Mouse (Mus musculus) forelimb bud, embryonic 11.5 days (tissue): ENCODE results near the gene Snx14.

Source experiments
- DNase-seq: peaks from one replicate; pipeline ENCODE4 v3.0.0-alpha.2; 2012; ENCODE audit warnings: low read depth, low spot score

Snx14 gene

DNA sequence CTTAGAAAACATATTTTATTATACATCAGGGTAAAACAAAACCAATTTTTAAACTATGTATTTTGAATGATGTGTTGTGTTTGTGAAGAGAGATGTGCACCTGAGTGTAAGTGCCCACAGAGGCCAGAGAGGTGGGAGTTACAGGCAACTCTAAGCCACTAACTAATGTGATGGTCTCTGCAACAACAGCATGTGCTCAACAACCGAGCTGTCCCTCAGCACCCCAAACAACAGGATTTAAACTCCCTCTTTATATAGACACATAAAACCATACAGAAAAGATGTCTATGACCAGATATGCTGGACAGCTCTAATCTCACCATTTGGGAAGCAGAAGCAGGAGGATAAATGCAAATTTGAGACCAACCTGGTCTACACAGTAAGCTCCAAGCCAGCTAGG is 58.2 kb downstream of the Snx14 start:
- DNase-seq = no peak

DNA sequence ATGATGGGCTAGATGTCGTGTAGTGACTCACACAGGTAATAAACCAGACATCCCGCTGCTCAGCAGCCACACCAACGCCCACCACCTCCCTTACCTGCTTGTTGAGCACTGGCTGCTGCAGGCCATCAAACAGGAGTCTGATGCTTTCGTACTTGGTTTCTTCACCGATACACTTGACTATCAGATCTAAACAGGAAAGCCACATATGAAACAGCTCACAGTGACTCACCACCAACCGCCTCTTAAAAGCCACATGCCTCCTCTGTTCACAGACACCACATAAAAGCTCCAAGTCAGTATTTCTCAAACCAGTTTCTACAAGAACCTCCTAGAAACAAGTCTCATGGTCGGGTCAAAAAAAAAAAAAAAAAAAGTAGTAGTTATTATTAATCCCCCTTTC is 58.7 kb downstream of the Snx14 start:
- no peak for DNase-seq

DNA sequence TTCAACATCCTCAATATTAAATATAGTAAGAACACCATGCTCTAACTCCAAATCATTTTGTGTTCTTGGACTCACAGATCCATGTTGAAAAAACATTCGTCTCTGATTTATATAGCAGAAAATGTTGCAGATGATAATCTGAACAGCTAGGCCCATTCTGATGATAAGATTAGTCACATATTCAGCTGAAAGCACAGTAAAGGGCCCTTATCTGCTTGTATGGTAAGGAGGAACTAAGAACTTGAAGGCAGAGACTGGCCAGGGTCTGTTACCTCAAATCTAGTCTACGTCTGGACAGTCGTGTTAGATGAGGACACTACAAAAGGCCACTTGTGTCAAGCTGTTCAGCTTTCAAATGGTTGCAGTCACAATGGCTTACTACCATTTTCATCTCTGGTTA is 59.7 kb downstream of the Snx14 start:
- DNase-seq = no peak

DNA sequence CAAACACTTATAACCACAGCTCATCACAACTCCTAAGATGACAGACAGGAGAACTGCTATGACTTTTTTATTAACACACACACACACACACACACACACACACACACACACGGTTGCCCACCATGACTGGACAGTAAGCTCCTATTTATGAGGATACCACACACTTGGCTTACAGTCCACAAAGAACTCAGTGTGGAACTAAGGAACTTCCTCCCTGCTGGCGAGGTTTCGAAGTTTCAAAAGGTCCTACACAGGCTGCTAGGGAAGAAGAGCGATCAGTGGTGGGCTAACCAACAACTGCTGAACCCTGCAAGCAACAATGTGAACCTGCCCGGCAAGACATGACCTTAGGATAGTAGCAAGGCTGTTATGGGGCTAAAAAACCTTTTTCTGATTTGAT is 61.3 kb downstream of the Snx14 start:
- no peak for DNase-seq

DNA sequence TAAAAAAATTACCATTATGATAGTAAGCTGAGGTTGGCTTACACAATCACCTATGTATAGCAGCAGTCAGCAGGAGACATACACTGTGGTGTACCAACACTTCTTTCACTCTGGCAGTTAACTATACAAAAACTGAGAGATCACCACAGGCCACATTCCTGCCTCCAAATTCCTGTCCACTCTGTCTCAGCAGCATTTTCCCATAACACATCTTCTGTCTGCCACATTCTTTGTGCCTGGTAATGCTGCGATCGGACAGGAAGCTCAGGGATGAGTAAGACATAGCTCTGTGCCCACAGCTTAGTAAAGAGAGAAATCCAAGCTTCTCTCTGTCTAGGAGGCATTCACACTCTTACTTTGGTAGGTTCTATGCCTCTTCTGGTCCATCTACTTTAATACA is 65.8 kb downstream of the Snx14 start:
- DNase-seq = no peak

DNA sequence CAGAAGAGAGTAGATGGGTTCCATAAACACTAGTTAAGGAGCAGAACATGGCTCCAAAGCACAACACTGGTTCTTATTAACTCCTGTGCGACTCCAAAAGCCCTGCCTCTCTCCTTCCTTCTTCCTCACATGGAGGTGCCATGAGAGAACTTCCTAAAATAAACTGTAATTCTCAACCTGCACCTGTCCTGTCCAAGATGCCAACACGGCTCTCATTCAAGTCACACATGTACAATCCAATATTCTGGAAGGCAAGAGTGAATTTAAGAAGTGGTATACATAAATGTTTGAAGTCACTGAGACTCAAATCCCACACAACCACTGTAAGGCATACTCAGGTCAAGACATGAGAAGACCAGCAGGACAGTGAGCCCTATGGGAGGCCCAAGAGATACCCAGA is 67.6 kb downstream of the Snx14 start:
- no peak for DNase-seq

DNA sequence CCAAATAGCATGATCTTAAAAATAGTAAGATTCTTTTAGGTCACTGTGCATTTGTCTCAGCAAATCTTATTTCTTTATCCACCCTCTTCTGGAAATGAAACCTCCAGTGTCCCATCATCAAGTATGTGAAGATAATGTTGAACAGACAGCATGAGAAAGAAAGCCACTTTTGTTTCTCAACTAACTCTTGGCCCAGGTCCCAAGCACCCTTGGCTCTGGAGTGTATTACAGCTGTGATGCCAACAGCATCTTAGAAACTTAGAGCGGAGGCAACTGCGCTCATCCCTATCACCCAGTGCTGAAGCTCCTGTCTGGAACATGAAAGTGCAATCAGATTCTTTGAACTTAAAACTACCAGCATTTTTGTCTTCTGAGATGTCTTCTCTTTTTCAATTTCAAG is 69.1 kb downstream of the Snx14 start:
- DNase-seq = no peak

DNA sequence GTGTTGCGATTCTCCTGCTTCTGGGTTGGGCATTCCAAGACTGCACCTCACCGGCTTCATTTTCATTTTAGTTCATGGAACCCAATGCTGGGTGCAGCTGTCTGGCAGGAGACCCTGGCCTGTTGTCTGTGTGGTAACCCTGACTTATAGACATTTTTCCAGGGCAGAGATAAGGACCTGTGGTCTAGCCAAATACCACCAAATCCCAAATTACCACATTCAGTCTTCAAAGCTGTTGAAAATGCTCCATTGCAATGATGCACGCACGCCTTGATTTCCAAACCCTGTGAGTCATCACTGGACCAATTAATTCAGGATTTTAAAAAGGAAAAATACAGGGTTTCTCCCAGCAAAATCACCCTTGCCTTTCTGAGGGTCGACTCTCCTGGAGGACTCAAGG is 70.3 kb downstream of the Snx14 start:
- no peak for DNase-seq

DNA sequence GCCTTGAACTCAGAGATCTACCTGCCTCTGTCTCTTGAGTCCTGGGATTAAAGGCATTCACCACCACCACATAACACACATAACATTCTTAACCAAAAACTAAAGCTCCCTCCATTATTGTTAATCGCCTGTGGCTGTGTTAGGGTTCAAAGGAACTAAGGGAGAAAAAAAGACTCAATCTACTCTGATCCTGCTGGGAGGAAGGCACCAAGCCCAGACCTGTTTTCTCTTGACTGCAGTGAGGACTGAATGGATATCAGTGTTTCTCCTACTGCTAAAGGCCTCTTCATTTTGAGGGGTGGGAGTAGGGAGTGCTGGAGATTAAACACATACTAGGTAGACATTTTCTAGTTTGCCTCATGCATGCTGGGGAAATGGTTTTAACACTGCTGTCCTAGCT is 71.0 kb downstream of the Snx14 start:
- DNase-seq = no peak

DNA sequence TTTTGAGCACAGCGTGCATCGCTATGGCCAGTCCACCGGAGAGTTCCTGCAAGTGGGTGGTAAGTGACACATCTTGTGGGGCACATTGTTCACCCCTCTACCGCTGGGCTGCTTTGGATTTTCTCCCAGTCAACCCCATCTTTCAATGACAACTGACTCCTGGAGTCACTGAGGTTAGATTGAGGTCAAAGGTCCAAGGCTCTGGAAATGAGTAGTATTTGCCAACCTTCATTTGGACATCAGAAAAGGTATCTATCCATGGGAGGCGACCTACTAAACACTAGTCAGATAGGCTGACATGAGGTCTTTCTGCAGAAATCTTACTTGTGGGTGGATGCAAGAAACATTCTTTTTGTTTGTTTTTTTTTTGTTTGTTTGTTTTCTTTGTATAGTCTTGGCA is 71.4 kb downstream of the Snx14 start:
- no peak for DNase-seq

DNA sequence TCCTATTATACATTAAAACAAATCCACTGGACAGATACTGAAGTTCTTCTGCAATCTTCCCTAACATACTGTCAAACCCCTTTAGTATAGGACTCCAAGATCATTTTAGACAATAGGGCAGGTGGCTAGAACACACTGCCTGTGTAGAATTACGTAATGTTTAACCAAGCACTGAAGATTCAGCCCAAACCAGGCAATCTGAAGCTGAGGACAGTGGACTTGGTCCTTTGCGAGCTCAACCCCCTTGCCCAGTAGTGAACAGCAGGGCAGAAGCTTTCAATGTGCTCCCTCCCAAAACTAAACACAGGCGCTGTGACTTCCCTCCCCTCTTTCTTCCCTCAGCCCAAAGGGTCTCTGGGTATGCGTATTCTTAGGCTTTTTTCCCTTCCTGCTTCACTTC is 71.9 kb downstream of the Snx14 start:
- no peak for DNase-seq

DNA sequence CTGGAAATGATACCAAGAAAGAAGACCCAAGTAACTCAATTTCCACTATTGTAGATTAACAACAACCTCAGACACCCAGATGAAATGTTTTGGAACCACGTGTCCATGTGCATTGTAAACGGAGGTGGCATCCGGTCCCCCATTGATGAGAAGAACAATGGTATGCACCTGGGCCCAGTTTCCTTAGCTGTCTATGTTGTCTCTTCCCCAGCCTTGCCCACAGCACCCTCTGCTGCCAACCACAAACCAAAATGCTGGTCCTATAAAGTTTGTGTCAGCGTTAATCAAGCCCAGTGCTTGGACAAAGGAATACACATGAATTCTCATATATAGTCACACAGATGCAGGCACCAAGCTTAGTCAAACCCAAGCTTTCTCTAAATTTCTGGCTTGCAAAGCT is 72.5 kb downstream of the Snx14 start:
- DNase-seq = no peak

DNA sequence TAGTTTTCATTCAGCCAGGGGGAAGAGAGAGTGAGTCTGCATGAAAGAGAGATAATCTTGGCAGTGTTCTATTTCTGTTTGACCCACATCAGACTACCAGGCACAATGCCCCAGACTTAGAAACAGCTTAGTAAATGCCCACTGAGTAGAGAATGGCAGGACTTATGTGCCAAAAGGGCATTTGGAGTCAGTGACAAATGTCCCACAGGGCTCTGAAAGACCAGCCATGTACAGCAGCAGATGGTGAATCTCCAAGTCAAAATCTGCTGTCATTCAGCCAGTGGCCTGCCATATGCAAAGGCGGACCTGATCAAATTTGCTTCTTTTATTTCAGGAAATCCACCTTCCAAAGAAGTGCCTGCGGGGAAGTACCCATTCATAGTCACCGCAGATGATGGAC is 75.7 kb downstream of the Snx14 start:
- no peak for DNase-seq

DNA sequence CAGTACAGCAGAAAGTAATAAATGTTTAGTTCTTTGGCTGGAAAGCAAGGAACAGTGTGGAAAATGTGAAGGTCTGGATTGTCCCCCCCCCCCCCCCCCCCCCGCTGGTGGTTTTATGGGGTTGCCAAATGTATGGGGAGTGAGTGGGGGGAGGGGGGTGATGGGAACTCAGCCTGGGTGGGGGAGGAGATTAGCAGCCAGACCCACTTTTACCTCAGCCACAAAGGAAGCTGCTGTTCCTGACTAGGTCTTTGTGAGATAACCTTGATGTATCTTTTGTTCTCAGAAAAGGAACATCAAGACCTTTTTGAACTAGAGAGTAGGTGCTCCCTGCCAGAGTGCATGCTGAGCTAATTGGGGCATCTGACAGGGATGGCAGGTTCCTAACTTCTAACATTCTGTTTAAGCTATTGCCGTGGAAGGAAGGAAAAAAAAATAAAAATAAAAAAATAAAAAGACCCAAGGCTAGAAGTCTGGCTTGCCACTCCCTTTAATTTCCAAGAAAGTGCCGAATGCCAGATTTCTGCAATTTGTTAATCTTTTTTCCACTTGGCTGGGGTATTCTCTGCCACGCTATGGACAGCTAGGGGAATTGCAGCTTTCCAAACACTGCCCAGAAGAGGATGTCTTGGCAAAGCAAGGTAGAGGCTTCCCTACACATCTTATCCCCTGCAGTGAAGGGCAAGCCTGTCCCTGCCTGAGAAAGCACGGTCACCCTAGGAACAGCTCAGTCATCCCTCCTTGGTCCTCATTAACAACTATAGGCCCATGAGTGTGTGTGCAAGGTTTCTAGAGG is 76.5 kb downstream of the Snx14 start:
- DNase-seq = no peak

DNA sequence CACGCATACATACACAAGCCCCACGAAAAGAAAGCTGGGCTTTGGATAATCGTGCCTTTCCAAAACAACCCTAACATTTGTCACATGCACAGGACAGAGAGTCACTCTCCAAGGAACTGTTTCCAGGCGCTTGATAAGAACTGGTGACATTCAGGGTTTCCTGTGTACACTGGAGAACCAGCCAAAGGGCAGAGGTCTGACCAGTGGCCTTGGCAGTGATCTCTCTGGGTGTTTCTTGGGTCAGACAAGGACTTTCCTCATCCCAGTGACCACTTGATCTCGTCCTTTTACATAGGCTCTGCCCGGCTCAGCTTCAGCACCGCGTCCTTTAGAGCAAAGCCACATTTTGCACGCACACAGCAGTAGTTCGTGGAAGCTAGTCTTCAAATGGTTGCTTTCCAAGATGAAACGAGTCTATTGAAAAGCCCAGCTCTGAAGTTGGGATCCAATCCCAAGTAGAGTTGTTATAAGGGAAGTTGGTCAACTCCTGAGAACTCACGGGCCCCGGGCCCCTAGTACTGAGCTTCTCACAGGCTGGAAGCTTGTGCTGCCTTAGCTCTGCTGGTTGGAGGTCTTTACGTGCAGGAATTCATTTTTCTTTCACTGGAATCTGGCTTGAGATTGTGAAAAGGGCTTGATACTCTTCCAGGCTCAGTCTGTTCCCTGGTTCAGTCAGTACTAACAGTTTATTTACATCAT is 77.4 kb downstream of the Snx14 start:
- DNase-seq = no peak

DNA sequence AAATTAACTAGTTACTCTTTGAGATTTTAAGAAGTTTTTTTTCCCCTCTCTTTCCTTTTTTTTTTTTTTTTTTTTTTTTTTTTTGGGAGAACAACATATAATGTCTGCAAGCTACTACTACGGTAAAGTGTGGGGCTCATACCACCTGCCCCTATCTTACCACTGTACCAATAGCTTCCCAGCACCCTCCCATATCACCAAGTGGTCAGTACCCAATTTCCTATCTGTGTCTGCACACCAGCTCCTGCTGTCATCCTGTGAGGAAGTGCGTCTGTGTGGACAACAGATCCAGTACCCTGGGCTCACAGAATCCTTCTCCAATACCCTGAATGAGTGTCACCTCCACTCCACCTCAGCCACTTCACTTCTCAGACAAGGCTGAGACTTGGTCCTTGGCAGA is 79.6 kb downstream of the Snx14 start:
- DNase-seq = no peak

DNA sequence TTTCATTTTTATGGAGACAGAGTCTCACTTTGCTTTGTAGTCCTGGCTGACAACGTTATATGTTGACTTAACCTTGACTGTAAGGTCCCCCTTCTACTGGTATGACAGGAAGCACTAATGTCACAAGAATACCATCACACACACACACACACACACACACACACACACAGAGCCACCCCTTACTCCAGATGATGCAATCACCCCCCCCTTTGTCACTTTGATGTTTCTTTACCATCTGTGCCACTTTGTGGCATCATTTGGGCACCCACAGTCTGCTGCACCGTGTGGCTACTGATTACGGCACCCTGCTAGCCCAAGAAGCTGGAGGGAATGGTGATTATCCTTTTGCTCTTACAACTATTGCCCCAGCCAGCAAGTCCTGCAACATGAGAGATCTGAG is 81.6 kb downstream of the Snx14 start:
- DNase-seq = no peak

DNA sequence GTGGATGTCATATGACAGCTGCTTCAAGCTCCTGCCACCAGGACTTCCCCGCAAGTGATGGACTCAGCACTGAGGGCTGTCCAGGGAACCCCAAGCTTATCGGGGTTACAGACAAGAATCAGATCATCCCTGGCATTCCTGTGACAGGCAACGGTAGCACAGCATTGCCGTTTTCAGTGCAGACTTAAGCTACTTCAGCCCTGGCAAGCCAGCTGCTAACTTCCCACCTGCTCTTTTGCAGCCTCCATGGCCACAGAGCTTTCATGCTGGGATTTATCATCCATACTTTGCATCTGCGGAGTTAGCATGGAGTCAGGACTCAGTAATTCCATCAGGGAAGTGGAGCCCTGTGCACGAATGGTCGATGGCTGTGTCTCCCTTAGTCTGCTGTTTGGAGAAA is 85.3 kb downstream of the Snx14 start:
- no peak for DNase-seq

DNA sequence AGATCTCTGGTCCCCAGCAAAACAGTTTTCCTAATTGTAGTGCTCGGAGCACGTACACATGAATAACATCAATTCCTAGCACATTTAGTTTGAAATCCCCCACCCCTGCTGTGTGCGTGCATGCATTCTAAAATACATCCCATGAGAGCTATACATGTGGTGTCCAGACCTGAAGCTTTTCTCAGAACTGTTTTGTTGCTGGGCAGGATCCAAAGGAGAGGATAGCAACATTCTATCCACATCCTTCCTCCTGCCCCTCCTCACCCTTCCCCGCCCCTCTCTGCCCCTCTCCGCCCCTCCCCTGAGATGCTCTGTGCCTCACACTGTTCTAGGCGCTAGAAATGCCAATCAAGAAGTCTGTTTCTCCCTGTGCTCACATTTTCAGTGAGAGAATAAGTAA is 86.0 kb downstream of the Snx14 start:
- DNase-seq = peak; percentile 10

DNA sequence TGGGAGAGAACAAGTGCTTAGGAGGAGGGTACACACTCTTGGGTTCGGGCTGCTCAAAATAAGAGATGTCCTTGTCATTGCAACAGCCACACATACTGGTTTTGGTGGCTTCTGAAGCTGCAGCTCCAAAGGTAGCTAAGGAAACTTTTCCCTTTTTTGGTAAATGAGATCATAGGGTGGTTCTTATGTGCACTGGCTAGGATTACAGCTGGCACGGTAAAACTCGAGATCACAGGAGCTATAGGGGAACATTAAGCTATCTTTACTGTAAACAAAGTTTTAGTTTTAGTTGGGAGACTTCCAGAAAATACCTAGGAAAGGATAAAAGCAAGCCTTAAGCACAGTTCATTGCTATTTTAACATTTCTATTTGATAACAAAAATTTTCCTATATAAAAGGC is 87.6 kb downstream of the Snx14 start:
- DNase-seq = no peak

DNA sequence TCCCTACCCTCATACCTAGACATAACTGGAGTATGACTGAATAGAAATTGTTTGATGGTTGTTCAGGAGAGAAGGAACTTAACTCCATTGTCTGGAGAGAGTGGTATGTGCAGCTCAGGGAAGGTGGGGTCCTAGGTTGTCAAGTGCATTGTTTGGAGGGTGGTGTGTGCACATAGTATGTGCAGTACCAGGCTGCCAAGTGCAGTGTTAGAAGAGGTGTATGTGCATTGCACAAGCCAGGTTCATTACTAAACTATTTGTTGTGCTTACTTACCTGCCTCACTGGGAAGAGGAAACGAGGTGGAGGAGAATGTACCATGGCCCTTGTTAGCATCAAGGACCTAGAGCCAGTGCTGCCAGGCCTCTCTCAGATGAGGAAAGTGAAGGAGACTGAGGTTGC is 88.4 kb downstream of the Snx14 start:
- no peak for DNase-seq

DNA sequence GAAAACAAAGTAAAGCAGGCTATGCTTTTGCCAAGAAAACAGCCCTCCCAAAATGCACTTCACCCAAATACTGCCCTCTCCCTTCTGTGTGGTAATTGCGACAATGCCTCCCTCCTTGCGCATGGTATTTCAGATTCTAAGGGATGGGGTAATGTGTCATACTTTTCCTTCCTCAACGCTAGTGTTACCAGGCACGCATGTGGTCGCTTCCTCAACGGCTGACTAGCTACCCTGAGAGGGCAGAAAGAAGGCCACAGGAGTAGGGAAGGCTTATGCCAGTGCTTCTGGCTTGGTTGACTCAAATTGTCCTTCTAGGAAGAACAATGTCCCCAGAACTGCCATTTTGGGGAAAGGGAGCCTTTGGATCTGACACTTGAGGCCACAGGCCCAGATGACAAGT is 90.1 kb downstream of the Snx14 start:
- no peak for DNase-seq

DNA sequence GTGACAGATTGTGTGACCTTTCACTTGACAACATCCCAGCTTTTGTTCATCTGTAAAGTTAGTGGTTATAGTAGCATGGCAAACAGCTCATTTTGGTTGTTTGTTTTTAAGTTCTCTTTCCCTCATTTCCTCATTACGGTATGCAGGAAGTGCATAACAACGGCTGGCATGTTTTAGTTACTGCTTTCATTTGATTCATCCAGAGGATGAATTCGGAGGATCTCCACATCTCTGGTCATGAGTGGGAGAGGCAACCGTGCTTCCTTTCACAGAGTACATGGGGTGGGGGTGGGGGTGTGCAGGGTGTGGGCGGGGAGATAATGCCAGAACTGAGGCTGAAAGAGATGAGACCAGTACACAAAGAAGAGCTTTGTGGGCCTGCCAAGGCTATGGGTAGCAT is 91.9 kb downstream of the Snx14 start:
- DNase-seq = no peak

DNA sequence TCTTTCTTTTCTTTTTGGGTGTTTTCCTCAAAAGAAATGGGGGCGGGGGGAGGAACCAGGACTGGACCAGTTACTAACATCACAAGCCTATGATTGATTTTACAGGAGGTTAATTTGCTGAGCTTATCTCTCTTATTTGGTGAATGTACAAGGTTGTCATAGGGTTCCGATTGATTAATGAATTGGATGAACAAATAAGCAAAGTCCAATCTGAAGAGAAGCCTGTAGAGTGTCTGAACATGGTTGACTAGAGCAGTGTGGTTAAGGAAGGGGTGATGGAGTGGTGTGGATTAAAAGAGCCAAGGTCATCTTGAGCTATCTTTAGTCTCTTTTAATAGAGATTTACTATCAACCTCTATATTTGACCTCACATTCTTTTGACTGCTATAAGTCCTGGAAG is 94.3 kb downstream of the Snx14 start:
- DNase-seq = no peak
